Mouse (Mus musculus): ENCODE measurements around the gene Ankdd1a. TPM values are rescaled to one million over a fixed set of nuclear protein-coding genes. Genes with fewer than 3 reads are reported as not detected.

Gene Ankdd1a
- polyA plus RNA-seq, 1 experiment from 2014 or later = not detected

DNA sequence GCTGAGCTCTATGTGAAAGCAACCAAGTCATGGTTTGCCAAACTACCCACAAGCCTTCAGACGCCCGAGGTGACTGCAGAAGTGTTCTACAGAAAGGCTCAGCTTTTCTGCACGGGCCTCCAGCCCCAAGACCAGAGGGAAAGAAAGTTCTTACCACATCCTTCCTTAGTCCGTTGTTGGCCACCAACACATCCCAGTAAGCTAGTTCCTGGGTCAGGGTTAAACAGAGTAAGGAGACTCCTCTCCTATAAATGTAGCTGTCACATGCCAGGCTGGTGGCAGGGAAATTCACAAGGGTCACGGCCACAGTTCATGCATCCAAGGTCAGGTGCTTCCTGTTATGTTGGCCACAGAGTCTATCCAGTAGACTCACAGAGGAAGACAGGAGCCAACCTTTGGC, 32.1 kb upstream of the Ankdd1a start:
- H3K27me3 ChIP-seq (replicated peaks; ENCODE audit: low read depth, poor library complexity, severe bottlenecking) = no peaks in the 10 kb centered on the region
- WGBS = 87% methylated on average over 5 of the region's 5 CpGs

DNA sequence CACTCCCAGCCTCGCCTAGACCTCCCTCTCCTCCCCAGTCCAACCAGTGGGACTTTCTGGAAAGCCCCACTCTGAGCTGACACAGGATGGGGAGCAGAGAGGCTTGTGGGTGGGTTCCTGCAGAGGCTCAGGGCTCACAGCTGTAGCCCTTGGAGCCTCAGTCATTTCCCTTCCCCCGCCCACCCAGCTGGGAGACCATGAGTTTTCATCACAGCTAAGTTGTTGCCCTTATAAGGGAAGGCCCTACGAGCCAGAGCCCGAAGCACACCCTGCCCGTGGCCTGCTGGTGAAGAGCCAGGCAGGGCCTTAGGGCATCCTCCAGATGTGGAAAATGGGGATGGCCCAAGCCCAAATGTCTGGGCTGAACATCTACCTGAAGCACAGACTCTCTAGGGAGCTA, 31.0 kb upstream of the Ankdd1a start:
- H3K9me3 ChIP-seq = no peaks in the 10 kb centered on the region
- peak overlapping the region; percentile 80 for H3K27ac ChIP-seq (replicated peaks)
- 21% methylated on average over 5 of the region's 5 CpGs for WGBS
- peak; percentile 80 for DNase-seq (ENCODE audit: low spot score)
- no peaks in the 10 kb centered on the region for H3K27me3 ChIP-seq (replicated peaks; ENCODE audit: low read depth, poor library complexity, severe bottlenecking)
- peaks cover 56% of the 10 kb centered on the region for H3K4me1 ChIP-seq
- peaks cover 26% of the 10 kb centered on the region for H3K36me3 ChIP-seq (replicated peaks)
- H3K4me3 ChIP-seq = no peak overlapping the region

More for the DNA sequence above, 32.1 kb upstream of the Ankdd1a start:
- no peak overlapping the region for H3K27ac ChIP-seq (replicated peaks)
- no peaks in the 10 kb centered on the region for H3K9me3 ChIP-seq
- H3K36me3 ChIP-seq (replicated peaks) = peaks cover 37% of the 10 kb centered on the region
- no peak for DNase-seq (ENCODE audit: low spot score)
- peaks cover 57% of the 10 kb centered on the region for H3K4me1 ChIP-seq
- no peak overlapping the region for H3K4me3 ChIP-seq

DNA sequence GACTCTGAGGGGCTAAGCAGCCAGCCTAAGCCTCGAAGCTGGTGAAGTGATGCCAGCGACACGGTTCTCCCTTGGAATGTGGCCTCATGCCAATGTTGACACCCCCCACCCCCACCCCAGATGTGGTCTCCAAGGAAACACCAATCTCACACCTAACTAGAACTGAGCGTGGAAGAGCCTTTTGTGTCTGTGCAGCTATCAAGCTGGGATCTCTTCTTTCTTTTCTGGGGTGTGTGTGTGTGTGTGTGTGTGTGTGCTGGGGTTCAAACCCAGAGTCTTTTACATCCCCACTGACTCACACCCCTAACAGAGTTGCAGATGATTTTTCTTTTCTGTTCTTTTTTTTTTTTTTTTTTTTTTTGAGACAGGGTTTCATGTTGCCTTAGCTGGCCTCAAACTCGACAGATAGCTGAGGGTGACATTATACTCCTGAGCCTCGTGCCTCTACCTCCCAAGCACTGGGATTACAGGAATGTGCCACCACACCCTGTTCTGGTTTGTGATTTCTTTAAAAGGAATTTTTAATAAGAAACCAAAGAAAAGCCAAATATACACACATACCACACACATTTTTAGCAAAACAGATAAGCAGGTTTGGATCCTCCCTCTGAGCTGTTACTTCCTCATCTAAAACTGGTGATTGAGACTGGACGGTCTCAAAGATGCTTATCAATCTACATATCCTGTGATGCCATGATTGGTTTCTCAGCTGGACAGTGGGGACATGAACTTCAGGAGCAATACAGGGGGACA, 30.3 kb upstream of the Ankdd1a start:
- peak overlapping the region; percentile 80 for H3K27ac ChIP-seq (replicated peaks)
- no peak overlapping the region for H3K4me3 ChIP-seq
- H3K9me3 ChIP-seq = no peaks in the 10 kb centered on the region
- no peak for DNase-seq (ENCODE audit: low spot score)
- H3K27me3 ChIP-seq (replicated peaks; ENCODE audit: low read depth, poor library complexity, severe bottlenecking) = no peaks in the 10 kb centered on the region
- H3K36me3 ChIP-seq (replicated peaks) = peaks cover 19% of the 10 kb centered on the region; the same call in 1 of the 2 replicates
- H3K4me1 ChIP-seq = peaks cover 53% of the 10 kb centered on the region
- 49% methylated on average over 7 of the region's 7 CpGs for WGBS

DNA sequence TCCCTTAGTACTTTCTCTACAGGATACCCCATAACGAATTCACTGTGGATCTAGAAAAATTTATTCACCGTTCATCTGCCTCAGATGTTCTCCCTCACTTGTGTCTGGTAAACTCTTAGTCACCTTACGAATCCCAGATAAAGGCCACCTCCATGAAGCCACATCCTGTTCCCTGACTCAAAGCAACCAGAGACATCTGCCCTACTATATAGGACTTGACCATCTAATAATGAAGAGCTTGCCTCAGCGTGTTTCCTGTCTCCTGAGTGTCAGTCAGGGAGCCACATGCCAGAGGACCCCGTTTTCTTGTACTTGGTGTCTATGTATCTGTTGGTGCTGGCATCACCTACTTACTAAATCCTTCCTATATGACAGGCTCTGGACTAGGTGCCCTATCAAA, 29.6 kb upstream of the Ankdd1a start:
- Histone ChIP-seq H3K9me3 (no peaks in the 10 kb centered on the region), H3K4me3 (no peak overlapping the region), H3K27me3 (replicated peaks; ENCODE audit: low read depth, poor library complexity, severe bottlenecking) (no peaks in the 10 kb centered on the region), H3K27ac (replicated peaks) (0 out of 2 replicates have a peak overlapping the region, but pooled peaks have one; percentile 2), H3K36me3 (replicated peaks) (peaks cover 14% of the 10 kb centered on the region; the same call in 1 of the 2 replicates), H3K4me1 (peaks cover 47% of the 10 kb centered on the region)
- WGBS = 90% methylated on average over 5 of the region's 5 CpGs
- DNase-seq (ENCODE audit: low spot score) = no peak

DNA sequence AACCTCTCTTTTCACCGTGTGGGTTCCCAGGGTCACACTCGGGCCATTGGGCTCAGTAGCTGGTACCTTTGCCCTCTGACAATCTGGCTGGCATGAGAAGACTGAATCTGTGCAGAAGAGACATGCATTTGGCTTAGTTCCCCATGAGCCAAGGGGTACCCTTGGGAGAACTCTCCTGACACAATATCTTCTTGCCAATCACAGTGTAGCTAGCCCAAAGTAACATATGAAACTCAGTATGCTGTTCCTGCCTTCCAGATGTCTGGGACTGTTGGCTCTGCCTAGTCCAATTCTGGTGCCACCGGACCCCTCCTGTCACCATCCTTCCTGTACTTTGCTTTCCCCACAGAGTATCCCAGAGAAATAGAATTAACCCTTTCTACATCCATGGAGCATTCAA, 29.1 kb upstream of the Ankdd1a start:
- 76% methylated on average over 3 of the region's 3 CpGs for WGBS
- no peak for DNase-seq (ENCODE audit: low spot score)
- Histone ChIP-seq H3K27me3 (replicated peaks; ENCODE audit: low read depth, poor library complexity, severe bottlenecking) (no peaks in the 10 kb centered on the region), H3K27ac (replicated peaks) (no peak overlapping the region), H3K4me3 (no peak overlapping the region), H3K4me1 (peaks cover 42% of the 10 kb centered on the region), H3K9me3 (no peaks in the 10 kb centered on the region), H3K36me3 (replicated peaks) (peaks cover 9% of the 10 kb centered on the region; the same call in 1 of the 2 replicates)

DNA sequence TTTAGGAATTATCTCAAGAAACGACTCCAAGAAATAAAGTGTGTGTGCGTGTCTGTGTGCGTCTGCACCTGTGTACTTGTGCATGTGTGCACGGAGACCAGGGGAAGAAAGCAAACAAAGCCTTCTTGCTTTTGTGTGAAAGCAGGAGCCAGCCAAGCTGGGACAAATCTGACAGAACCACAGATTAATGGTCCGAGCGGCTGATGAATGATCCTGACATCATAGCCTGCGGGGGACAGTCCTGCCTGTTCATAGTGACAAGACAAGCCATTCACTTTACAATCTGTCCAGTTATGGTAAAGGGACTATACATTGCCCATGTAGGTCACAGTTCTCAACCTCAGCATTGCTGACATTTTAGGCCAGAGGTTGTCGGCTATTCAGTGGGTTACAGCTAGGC, 28.3 kb upstream of the Ankdd1a start:
- Histone ChIP-seq H3K4me1 (peaks cover 40% of the 10 kb centered on the region), H3K27me3 (replicated peaks; ENCODE audit: low read depth, poor library complexity, severe bottlenecking) (no peaks in the 10 kb centered on the region), H3K36me3 (replicated peaks) (peaks cover 5% of the 10 kb centered on the region; the same call in 1 of the 2 replicates), H3K27ac (replicated peaks) (peak overlapping the region; percentile 31; the same call in 1 of the 2 replicates), H3K4me3 (no peak overlapping the region), H3K9me3 (no peaks in the 10 kb centered on the region)
- 81% methylated on average over 8 of the region's 8 CpGs for WGBS
- no peak for DNase-seq (ENCODE audit: low spot score)

DNA sequence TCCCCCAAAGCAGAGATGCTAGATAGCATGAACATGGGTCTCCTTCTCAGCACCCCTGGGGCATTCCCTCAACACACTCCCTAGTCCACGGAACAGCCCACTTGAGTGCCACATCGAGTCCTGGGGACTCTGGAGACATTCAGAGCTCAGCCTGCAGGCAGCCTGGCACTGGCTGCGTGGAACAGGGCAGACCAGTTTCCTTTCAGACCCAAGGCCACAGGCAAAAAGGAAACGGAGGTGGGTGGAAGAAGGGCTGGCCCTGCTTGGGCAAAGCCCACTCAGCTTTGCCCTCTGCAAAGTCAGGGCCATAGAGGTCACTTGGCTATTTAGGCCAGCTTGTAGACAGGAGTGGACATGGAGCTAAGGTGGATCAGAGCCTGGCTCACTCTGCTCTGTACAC, 27.9 kb upstream of the Ankdd1a start:
- H3K9me3 ChIP-seq = no peaks in the 10 kb centered on the region
- no peaks in the 10 kb centered on the region for H3K27me3 ChIP-seq (replicated peaks; ENCODE audit: low read depth, poor library complexity, severe bottlenecking)
- DNase-seq (ENCODE audit: low spot score) = no peak
- 0 out of 2 replicates have a peak, but pooled peaks cover 1% of the 10 kb centered on the region for H3K36me3 ChIP-seq (replicated peaks)
- no peak overlapping the region for H3K4me3 ChIP-seq
- H3K27ac ChIP-seq (replicated peaks) = peak overlapping the region; percentile 31
- H3K4me1 ChIP-seq = peaks cover 40% of the 10 kb centered on the region
- 75% methylated on average over 4 of the region's 4 CpGs for WGBS

DNA sequence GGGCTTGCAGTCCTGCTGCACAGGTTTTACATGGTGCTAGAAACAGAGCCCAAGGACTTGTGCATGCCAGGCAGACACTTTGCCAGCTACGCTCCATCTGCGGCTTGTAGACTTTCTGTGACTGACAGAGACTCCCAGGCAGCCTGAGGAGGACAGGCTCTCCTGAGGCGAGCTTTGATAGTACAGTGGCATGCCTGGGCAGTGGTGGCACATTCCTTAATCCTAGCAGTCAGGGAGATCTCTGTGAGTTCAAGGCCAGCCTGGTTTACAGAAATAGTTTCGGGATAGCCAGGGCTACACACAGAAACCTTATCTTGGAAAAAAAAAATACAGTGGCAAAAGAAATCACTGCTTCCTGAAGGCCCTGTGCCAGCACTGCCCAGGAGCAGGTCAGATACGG, 27.1 kb upstream of the Ankdd1a start:
- WGBS = 82% methylated on average over 5 of the region's 5 CpGs
- peaks cover 40% of the 10 kb centered on the region for H3K4me1 ChIP-seq
- DNase-seq (ENCODE audit: low spot score) = no peak
- peak overlapping the region; percentile 40 for H3K27ac ChIP-seq (replicated peaks)
- H3K9me3 ChIP-seq = no peaks in the 10 kb centered on the region
- no peaks in the 10 kb centered on the region for H3K36me3 ChIP-seq (replicated peaks)
- no peak overlapping the region for H3K4me3 ChIP-seq
- no peaks in the 10 kb centered on the region for H3K27me3 ChIP-seq (replicated peaks; ENCODE audit: low read depth, poor library complexity, severe bottlenecking)

DNA sequence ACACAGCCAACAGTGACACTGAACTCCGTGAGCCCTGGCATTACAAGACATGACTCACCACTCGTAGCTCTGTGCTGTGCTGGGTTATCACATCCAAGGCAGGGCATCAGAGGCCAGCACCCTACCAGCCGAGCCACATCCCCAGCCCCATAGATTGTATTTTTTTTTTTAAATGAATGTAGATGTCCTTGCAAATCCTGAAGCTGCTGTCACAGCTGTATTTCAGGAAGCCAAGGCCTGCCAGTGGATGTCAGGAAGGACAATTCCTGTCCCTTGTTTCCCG, 26.4 kb upstream of the Ankdd1a start:
- no peaks in the 10 kb centered on the region for H3K9me3 ChIP-seq
- no peak for DNase-seq (ENCODE audit: low spot score)

DNA sequence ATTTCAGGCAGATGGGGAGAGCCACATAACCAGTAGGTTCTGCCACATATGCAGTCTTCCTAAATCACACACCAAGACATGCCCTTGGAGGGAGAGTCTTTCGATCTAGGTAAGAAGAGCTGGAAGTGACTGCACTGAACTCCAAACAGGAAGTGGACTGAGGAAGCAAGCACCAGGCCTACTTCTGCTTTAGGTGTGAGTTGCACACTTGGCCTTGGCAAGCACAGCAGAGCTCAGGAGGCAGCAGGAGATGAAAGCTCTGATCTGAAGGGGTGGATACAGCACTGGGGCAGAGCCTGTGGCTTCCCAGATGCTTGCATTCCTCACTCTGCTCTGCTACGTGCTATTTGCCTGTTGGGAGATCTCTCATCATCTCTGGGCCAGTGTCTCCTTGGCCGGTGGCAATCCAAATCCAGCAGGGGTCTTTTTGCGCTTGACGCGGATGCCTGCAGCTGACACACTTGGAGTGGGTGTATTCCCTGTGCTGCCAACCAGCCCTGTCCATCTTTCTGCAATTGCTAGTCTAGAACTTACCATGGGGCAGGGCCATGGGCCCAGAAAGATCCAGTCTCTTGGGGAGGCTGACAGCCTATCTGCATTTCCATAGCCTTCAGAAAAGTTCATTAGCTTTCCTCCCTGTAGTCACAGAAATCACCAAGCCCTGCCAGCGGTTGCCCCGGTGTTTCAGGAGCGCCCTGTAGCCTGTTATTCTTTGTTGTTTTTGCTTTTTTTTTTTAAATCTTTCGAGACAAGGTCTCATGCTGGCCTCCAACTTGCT, 25.8 kb upstream of the Ankdd1a start:
- no peak overlapping the region for H3K27ac ChIP-seq (replicated peaks)
- H3K4me3 ChIP-seq = no peak overlapping the region
- DNase-seq (ENCODE audit: low spot score) = no peak
- peaks cover 37% of the 10 kb centered on the region for H3K4me1 ChIP-seq
- no peaks in the 10 kb centered on the region for H3K27me3 ChIP-seq (replicated peaks; ENCODE audit: low read depth, poor library complexity, severe bottlenecking)
- no peaks in the 10 kb centered on the region for H3K9me3 ChIP-seq
- no peaks in the 10 kb centered on the region for H3K36me3 ChIP-seq (replicated peaks)
- WGBS = 78% methylated on average over 10 of the region's 10 CpGs

More for the DNA sequence above, 26.4 kb upstream of the Ankdd1a start:
- H3K27ac ChIP-seq (replicated peaks) = 0 out of 2 replicates have a peak overlapping the region, but pooled peaks have one; percentile 40
- H3K4me1 ChIP-seq = peaks cover 42% of the 10 kb centered on the region
- H3K4me3 ChIP-seq = no peak overlapping the region
- WGBS = 68% methylated on average over 4 of the region's 4 CpGs
- no peaks in the 10 kb centered on the region for H3K36me3 ChIP-seq (replicated peaks)
- H3K27me3 ChIP-seq (replicated peaks; ENCODE audit: low read depth, poor library complexity, severe bottlenecking) = no peaks in the 10 kb centered on the region

DNA sequence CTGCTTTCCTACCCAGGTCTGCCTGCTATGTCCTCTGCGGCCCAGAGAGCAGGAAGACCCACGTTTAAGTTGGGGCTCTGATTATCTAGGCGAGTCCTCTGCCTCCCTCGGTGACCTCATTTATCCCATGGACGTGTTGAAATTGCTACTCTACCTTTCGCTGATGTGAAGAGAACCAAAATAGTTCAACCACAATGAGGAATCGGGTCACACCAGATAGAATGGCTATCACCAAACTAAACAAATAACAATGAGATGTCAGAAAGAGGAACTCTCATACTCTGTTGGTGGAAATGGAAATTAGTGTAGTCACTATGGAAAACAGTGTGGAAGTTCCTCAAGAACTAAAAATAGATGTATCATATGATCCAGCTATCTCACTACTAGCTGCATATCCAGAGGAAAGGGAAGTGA, 22.1 kb upstream of the Ankdd1a start:
- H3K4me1 ChIP-seq = peaks cover 11% of the 10 kb centered on the region
- no peak overlapping the region for H3K4me3 ChIP-seq
- no peaks in the 10 kb centered on the region for H3K36me3 ChIP-seq (replicated peaks)
- H3K27ac ChIP-seq (replicated peaks) = no peak overlapping the region
- no peak for DNase-seq (ENCODE audit: low spot score)
- WGBS = 85% methylated on average over 7 of the region's 7 CpGs
- no peaks in the 10 kb centered on the region for H3K9me3 ChIP-seq
- H3K27me3 ChIP-seq (replicated peaks; ENCODE audit: low read depth, poor library complexity, severe bottlenecking) = no peaks in the 10 kb centered on the region

DNA sequence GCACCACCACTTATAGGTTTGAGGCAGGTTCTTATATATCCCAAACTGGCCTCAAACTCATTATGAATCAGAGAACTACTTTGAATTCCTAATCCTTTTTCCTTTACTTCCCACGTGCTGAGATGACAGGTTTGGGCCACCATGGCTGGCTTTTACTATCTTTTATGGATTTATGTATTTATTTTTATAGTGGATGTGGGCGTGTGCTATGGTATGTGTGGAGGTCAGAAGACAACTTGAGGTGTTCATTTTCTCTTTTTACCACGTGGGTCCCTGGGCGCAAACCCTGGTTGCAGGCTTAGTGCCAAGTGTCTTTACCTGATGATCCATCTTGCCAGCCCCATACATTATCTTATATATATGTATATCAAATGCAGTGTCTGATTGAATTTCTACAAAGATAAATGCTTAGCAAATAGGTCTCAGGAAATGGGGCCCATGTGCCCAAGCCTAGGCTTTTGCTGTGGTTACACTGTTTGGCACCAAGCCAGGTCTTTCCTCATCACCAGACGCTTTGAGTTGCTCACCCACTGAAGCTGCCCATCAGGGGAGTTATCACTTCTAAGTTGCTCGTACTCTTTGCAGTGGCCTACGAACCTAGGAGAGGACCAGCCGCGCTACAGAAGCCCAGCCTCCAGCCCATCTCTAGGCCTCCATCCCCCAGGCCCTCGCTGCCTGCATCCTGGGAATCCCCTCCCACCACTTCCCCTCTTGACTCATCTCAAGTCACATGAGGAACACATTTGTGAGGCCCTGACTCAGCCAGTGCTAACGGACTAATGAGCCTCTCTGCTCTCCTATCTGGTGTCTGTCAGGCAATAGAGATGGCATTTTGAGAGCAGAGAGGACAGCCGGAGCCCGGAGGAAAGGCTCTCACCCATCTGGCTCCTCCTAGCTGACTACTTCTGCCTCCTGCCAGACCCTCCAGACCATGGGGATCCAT, 21.4 kb upstream of the Ankdd1a start:
- no peak for DNase-seq (ENCODE audit: low spot score)
- 74% methylated on average over 13 of the region's 13 CpGs for WGBS
- Histone ChIP-seq H3K9me3 (no peaks in the 10 kb centered on the region), H3K4me1 (peaks cover 11% of the 10 kb centered on the region), H3K27me3 (replicated peaks; ENCODE audit: low read depth, poor library complexity, severe bottlenecking) (no peaks in the 10 kb centered on the region), H3K4me3 (no peak overlapping the region), H3K36me3 (replicated peaks) (no peaks in the 10 kb centered on the region), H3K27ac (replicated peaks) (no peak overlapping the region)

All from embryonic facial prominence, embryonic 10.5 days (tissue).